Mouse (Mus musculus) T-helper 17 cell (primary cell): ENCODE data around the gene Asgr1.

Experiments
- in situ Hi-C, 2 experiments: fragments of 300-600 bp; cut with MboI, MseI; formaldehyde crosslinking; loops; 1 replicate in 1 of 2; 2 replicates in 1 of 2; pipeline ENCODE4 v1.15.1; 2025; ENCODE audit warnings: high pct_unique_total_duplicates in 2 of 2

Gene Asgr1

DNA sequence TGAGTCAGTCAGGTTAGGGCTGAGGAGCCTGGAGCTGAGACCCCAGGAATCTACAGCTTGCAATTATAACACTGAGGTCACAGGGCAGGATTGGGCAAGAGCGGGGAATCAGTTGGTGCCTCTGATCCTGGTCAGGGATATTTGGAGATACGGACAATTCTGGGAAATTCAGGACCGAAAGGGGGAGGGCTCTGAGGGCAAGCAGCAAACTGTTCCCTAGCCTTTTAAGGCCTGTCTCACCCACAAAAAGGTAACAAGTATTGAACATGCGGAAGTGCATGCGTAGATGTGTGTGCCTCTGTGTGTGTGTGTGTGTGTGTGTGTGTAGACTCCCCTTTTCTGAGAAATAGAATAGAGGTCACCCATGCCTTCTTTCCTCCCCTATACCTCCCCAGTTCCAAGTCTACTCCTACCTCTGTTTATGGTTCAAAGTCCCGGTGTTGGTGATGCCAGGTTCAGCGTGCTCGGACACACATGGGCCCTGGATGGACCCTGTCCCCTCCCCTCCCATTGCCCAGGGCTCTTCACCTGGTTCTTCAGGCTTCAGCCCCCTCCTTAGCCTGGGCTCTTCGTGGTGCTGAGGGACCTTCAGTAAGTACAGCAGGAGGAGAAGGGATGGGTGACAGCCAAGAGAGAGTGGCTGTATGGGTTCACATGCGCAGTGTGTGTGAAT, at the start of gene Asgr1:
Asgr1 (plus strand) TSS at position 188 of the 673 bp plus-strand sequence.
- in situ Hi-C loops: loop anchor here in 1 of 2 experiments (5.0 to 10.0 kb wide), 2 partner anchors 48 to 121 kb away; no protein-coding TSS in a partner anchor

- in situ Hi-C loops: no loop called here
Observed at GRCm38 (mm10) chr11:70005521-70005920, 48.4 kb upstream of the Asgr1 start.

DNA sequence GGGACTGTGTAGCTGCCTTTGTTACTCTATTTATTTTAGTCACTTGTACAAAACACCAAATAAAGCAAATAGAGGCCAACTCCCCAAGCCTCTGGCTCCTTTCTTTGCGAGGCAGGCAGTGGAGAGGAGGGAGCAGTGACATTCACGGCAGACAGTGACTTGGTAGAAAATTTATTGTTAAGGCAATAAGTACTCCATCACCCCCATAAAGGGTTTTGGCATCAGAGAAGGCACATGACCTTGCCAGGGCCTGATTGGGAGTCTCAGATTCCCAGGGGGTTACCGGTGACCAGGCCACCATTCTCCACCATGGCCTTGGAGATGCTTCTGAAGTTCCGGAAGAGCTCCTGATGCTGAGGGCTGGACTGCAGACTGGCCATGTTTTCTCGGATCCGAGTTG, 43.9 kb upstream of the Asgr1 start:
- in situ Hi-C loops: loop anchor here in 1 of 2 experiments (10.0 kb wide), 1 partner anchor 905 kb away; no protein-coding TSS in a partner anchor

DNA sequence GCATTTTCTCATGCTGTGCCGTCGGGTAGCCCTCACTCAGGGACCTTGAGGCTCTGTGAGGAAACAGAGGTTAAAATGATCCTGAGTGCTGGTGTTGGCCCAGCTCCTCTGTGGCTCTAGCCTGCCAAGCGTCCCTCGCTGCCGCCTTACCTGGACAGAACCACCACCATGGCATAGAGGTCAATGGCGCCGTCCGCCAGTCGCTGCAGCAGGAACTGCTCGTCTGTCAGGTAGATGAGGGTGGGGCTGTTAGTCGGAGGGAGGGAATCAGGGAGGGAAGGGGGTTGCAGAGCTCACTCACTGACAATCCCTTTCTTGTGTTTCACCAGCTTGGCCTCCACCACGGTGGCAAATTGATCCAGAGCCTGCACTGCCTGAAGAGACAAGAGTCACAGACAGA, 43.3 kb upstream of the Asgr1 start:
- in situ Hi-C loops: loop anchor here in 1 of 2 experiments (10.0 kb wide), 1 partner anchor 906 kb away; no protein-coding TSS in a partner anchor

DNA sequence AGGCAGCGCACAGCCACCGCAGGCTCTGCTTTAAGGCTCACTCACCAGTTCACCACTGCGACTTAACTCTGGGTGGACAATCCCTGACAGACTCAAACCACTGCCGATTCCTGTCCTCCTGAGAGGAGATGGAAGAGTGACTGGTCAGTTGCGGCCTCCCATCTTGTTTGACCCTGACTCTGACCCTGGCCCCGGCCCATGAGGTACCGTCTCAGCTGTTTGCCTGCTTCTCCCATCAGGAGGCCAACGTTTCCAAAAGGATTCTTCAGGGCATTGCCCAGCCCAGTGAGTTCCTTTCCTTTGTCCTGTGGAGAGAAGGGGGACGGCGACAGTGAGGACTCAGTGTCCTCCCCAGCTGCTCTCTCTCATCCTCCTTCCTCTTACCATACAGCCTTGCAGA, 42.9 kb upstream of the Asgr1 start:
- in situ Hi-C loops: loop anchor here in 1 of 2 experiments (10.0 kb wide), 1 partner anchor 906 kb away; no protein-coding TSS in a partner anchor

GRCm38 (mm10) chr11:70012931-70013330, 41.0 kb upstream of the Asgr1 start:
- in situ Hi-C loops: loop anchor here in 1 of 2 experiments (10.0 kb wide), 1 partner anchor 908 kb away; no protein-coding TSS in a partner anchor

GRCm38 (mm10) chr11:70013408-70013807, 40.5 kb upstream of the Asgr1 start:
- in situ Hi-C loops: loop anchor here in 1 of 2 experiments (10.0 kb wide), 1 partner anchor 909 kb away; no protein-coding TSS in a partner anchor

- in situ Hi-C loops: loop anchor here in 1 of 2 experiments (10.0 kb wide), 1 partner anchor 909 kb away; no protein-coding TSS in a partner anchor
Observed at GRCm38 (mm10) chr11:70014051-70014450, 39.8 kb upstream of the Asgr1 start.

DNA sequence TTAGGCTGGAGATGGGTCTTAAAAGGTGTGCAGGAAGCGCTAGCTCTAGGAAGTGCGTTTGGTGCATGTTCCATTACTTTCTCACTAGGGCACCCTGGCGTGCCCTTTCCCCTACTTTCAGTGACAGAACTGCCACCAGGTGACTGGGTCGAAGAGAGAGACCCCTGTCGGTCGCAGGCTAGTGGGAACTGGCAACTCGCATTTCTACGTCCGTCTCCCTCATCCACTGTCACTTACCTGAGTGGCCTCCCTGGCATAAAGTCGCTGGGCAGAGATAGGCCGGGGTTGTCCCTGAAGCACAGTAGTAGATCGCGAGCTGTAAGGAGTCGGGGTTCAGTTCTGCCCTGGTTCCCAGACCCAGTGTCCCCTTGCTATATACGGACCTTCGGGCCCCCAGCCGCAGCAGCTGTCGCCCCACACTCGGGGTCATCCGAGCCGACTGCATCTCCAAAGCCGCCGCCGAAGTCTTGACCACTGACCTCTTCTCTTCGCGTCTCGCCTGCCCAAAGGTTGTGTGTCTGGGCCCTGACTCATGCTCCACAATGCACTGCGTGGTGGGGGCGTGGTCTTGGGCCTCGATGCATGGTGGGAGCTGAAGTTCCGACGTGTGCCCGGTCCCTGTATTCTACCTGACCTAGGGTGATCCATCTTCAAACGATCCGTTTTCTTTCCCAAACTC, 38.9 kb upstream of the Asgr1 start, which contains the start of gene Acadvl:
Acadvl (minus strand) TSS at position 532 of the 679 bp plus-strand sequence.
- in situ Hi-C loops: loop anchor here in 1 of 2 experiments (10.0 kb wide), 1 partner anchor 910 kb away; no protein-coding TSS in a partner anchor

DNA sequence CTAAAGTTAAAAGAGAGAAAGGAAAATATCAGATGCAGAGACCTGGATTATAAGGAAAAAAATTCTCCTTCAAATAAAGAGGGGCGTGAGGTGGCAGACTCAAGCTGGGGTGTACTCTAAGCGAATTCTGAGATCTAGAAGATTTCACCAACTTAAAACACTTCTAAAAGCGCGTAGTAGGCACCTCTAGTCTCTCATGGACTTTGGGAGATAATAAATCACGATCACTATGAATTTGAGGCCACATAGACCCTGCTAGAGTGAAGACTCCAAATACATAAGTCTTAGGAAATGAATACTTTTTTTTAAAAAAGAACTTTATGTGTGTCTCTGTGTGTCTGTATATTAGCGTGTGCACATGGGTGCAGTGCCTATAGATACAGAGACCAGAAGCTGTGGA, 38.2 kb upstream of the Asgr1 start:
- in situ Hi-C loops: loop anchor here in 1 of 2 experiments (10.0 kb wide), 1 partner anchor 911 kb away; no protein-coding TSS in a partner anchor

GRCm38 (mm10) chr11:70016177-70016576, 37.7 kb upstream of the Asgr1 start:
- in situ Hi-C loops: loop anchor here in 1 of 2 experiments (10.0 kb wide), 1 partner anchor 911 kb away; no protein-coding TSS in a partner anchor

DNA sequence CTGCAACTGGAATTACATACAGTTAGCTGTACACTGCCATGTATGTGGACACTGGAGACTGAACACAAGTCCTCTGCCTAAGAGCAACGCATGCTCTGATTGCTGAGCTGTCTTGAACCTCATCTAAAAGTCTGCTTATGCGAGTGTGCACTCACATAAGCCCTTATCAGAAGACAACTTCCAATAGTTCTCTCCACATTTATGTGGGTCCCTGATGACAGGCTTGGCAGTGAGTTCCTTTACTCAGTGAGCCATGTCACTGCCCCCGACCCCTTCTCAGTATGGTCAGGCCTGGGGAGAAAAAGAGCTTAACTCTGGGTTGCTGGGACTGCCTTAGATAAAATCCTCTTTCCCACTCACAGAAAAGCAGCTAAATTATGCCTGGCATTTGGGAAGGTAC, 37.2 kb upstream of the Asgr1 start, which contains the start of gene Dlg4:
Dlg4 (plus strand) TSS at position 274 of the 400 bp plus-strand sequence.
- in situ Hi-C loops: loop anchor here in 1 of 2 experiments (10.0 kb wide), 1 partner anchor 912 kb away; no protein-coding TSS in a partner anchor

- in situ Hi-C loops: loop anchor here in 1 of 2 experiments (10.0 kb wide), 1 partner anchor 912 kb away; no protein-coding TSS in a partner anchor
Observed at GRCm38 (mm10) chr11:70017199-70017767, 36.6 kb upstream of the Asgr1 start.

DNA sequence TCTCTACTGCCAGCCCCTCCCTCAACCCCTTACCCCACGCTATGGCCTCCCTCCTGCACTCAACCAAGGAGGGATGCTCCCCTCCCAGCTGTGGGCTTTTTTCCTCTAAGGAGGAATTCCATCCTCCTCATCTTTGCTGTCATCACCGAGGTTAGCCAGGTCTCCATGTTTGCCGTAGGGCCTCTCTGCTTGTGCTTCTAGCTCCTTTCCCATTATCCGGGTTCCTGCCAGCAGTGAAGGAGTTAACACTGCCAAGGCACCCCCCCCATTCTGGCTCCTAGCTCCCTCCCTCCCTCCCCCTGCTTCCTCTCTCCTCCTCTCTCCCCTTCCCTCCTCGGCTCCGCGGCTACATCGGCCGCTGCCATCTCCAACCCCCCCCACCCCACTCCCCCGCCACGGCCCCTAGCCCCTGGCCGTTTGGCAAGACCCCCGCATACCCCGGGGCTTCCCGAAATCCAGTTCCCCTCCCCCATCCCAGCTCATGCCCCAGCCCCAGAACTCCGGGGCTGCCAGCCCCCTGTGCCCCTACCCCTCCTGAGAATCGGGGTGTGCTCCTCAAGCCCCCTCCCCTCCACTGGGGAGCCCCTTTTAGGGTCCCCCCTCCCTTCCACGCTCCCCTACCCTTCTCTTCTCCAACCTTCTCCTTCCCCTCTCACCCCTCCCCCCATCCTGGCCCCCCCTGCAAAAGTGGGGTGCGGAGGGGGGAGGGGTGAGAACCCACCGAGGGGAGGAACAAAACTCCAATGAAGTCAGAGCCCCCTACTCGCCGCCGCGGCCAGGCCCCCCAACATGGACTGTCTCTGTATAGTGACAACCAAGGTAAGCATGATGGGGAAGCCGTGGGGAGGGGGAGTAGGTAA, 35.5 kb upstream of the Asgr1 start:
- in situ Hi-C loops: loop anchor here in 1 of 2 experiments (10.0 kb wide), 1 partner anchor 914 kb away; no protein-coding TSS in a partner anchor

DNA sequence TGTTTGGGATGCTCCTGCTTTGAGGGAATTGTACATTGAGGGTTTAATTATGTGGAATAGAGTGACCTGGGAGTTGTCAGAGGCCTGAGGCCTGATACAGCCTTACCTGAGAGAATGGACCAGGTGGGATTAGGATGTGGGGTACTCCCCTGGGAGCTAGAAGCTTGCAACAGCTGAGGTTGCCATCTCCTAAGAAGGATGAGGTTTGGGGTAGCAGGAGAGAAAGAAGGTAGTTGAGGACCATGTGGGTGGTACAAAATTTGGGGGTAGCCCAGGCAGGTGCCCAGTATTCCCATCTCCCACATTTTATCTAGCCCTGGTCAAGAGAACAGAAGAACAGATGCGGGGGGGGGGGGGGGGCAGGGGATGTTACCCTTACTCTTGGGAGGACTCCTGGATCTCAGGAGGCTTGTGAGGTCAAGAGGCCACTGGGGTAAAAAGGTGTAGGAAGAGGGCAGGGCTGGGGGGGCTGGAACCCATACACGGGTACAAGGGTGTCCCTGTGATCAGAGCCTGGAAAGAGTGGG, 34.3 kb upstream of the Asgr1 start:
- in situ Hi-C loops: loop anchor here in 1 of 2 experiments (10.0 kb wide), 1 partner anchor 915 kb away; no protein-coding TSS in a partner anchor

DNA sequence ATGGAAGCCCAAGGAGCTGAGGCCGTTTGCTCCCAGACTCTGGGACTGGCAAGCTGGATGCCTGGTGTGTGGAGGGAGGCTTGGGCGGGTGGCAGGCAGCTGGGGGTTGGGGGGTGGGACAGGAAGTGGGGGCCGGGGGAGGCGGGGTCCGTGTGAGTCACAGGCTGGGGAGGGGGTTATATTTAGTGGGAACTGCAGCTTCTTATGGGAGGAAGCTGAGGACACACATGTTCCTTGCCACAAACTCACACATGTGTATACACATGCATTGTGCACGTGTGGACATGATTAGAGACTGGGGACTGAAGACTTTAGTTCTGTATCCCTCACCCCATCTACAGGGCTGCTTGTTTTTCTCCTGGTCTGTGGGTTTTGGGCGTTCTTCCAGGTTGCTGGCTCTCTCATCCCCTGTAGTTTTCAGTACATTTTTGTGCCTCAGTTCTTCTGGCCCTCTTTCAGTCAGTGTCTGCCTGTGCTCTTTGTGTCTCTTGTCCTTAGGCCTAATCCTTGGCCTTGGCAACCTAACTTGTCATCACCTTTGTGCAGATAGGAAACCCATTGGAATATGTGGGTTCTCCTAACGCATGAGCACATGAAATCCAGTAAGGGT, 33.8 kb upstream of the Asgr1 start:
- in situ Hi-C loops: no loop called here

- in situ Hi-C loops: no loop called here
Observed at GRCm38 (mm10) chr11:70020731-70021263, 33.1 kb upstream of the Asgr1 start.

GRCm38 (mm10) chr11:70021264-70022132, 32.4 kb upstream of the Asgr1 start:
- in situ Hi-C loops: no loop called here
